Mouse (Mus musculus): ENCODE measurements around the gene Ppid. TPM values are rescaled to one million over a fixed set of nuclear protein-coding genes. Genes with fewer than 3 reads are reported as not detected.
"Not testable (repeated sequence)": the region's sequence is repeated elsewhere in the genome, so short reads cannot be mapped to it uniquely, and the experiment has no call there.

Ppid gene
- polyA plus RNA-seq, 1 experiment from 2014 or later = 36.6 TPM

GRCm38 (mm10) chr3:79569351-79569681 lies 21.8 kb upstream of the Ppid start:
- no peak for DNase-seq (ENCODE audit: low spot score)
- H3K4me1 ChIP-seq (ENCODE audit: insufficient read depth, low read depth, low read length) = no peaks in the 10 kb centered on the region
- no peak overlapping the region for H3K4me3 ChIP-seq (ENCODE audit: low read depth, low read length)
- ATAC-seq = no peak
- 77% methylated on average over 3 of the region's 3 CpGs for WGBS
- H3K4me2 ChIP-seq (replicated peaks; ENCODE audit: low read depth, low read length) = no peak overlapping the region
- no peak overlapping the region for H3K27ac ChIP-seq (ENCODE audit: low read length)
- H3K36me3 ChIP-seq (ENCODE audit: insufficient read depth, low read length) = no peaks in the 10 kb centered on the region
- H3K27me3 ChIP-seq (replicated peaks; ENCODE audit: insufficient read depth, low read length) = no peaks in the 10 kb centered on the region
- H3K9ac ChIP-seq (replicated peaks; ENCODE audit: low read depth) = no peak overlapping the region
- TF ChIP-seq EP300 (IDR thresholded peaks at IDR 0.05) (no peak), CTCF (IDR thresholded peaks at IDR 0.05) (no peak)
- no peaks in the 10 kb centered on the region for H3K9me3 ChIP-seq (ENCODE audit: low read length)

GRCm38 (mm10) chr3:79572399-79572798 lies 18.7 kb upstream of the Ppid start:
- no peak overlapping the region for H3K4me2 ChIP-seq (replicated peaks; ENCODE audit: low read depth, low read length)
- H3K4me1 ChIP-seq (ENCODE audit: insufficient read depth, low read depth, low read length) = no peaks in the 10 kb centered on the region
- DNase-seq (ENCODE audit: low spot score) (peak; percentile 52), ATAC-seq (no peak)
- H3K4me3 ChIP-seq (ENCODE audit: low read depth, low read length) = no peak overlapping the region
- H3K9me3 ChIP-seq (ENCODE audit: low read length) = no peaks in the 10 kb centered on the region
- no peak overlapping the region for H3K27ac ChIP-seq (ENCODE audit: low read length)
- no peaks in the 10 kb centered on the region for H3K27me3 ChIP-seq (replicated peaks; ENCODE audit: insufficient read depth, low read length)
- TF ChIP-seq CTCF (IDR thresholded peaks at IDR 0.05) = no peak
- no peak for TF ChIP-seq EP300 (IDR thresholded peaks at IDR 0.05)
- no peak overlapping the region for H3K9ac ChIP-seq (replicated peaks; ENCODE audit: low read depth)
- no peaks in the 10 kb centered on the region for H3K36me3 ChIP-seq (ENCODE audit: insufficient read depth, low read length)
- WGBS = 60% methylated on average over 3 of the region's 3 CpGs

- not testable (repeated sequence) for H3K9ac ChIP-seq (replicated peaks; ENCODE audit: low read depth); H3K36me3 ChIP-seq (ENCODE audit: insufficient read depth, low read length); DNase-seq (ENCODE audit: low spot score); H3K27me3 ChIP-seq (replicated peaks; ENCODE audit: insufficient read depth, low read length); H3K4me3 ChIP-seq (ENCODE audit: low read depth, low read length); H3K9me3 ChIP-seq (ENCODE audit: low read length); H3K4me2 ChIP-seq (replicated peaks; ENCODE audit: low read depth, low read length); H3K4me1 ChIP-seq (ENCODE audit: insufficient read depth, low read depth, low read length); H3K27ac ChIP-seq (ENCODE audit: low read length); ATAC-seq
- 88% methylated on average over 5 of the region's 5 CpGs for WGBS
Measured at GRCm38 (mm10) chr3:79573376-79573775, 17.8 kb upstream of the Ppid start.

- Histone ChIP-seq H3K27me3 (replicated peaks; ENCODE audit: insufficient read depth, low read length) (no peaks in the 10 kb centered on the region), H3K9me3 (ENCODE audit: low read length) (no peaks in the 10 kb centered on the region), H3K9ac (replicated peaks; ENCODE audit: low read depth) (no peak overlapping the region), H3K4me2 (replicated peaks; ENCODE audit: low read depth, low read length) (no peak overlapping the region), H3K36me3 (ENCODE audit: insufficient read depth, low read length) (no peaks in the 10 kb centered on the region), H3K27ac (ENCODE audit: low read length) (no peak overlapping the region), H3K4me1 (ENCODE audit: insufficient read depth, low read depth, low read length) (no peaks in the 10 kb centered on the region), H3K4me3 (ENCODE audit: low read depth, low read length) (no peak overlapping the region)
- WGBS = 81% methylated on average over 3 of the region's 3 CpGs
- no peak for TF ChIP-seq CTCF (IDR thresholded peaks at IDR 0.05)
- TF ChIP-seq EP300 (IDR thresholded peaks at IDR 0.05) = no peak
- DNase-seq (ENCODE audit: low spot score) (no peak), ATAC-seq (no peak)
Measured at GRCm38 (mm10) chr3:79574336-79574735, 16.8 kb upstream of the Ppid start.

GRCm38 (mm10) chr3:79575576-79576467 lies 15.3 kb upstream of the Ppid start:
- Histone ChIP-seq H3K27ac (ENCODE audit: low read length) (no peak overlapping the region), H3K4me1 (ENCODE audit: insufficient read depth, low read depth, low read length) (no peaks in the 10 kb centered on the region), H3K4me2 (replicated peaks; ENCODE audit: low read depth, low read length) (no peak overlapping the region), H3K9ac (replicated peaks; ENCODE audit: low read depth) (no peak overlapping the region), H3K36me3 (ENCODE audit: insufficient read depth, low read length) (no peaks in the 10 kb centered on the region), H3K9me3 (ENCODE audit: low read length) (no peaks in the 10 kb centered on the region), H3K4me3 (ENCODE audit: low read depth, low read length) (no peak overlapping the region), H3K27me3 (replicated peaks; ENCODE audit: insufficient read depth, low read length) (no peaks in the 10 kb centered on the region)
- TF ChIP-seq CTCF (IDR thresholded peaks at IDR 0.05) (no peak), EP300 (IDR thresholded peaks at IDR 0.05) (no peak)
- ATAC-seq (peak; percentile 77), DNase-seq (ENCODE audit: low spot score) (peak; percentile 57)
- 35% methylated on average over 10 of the region's 10 CpGs for WGBS

- no peaks in the 10 kb centered on the region for H3K27me3 ChIP-seq (replicated peaks; ENCODE audit: insufficient read depth, low read length)
- no peak for TF ChIP-seq EP300 (IDR thresholded peaks at IDR 0.05)
- TF ChIP-seq CTCF (IDR thresholded peaks at IDR 0.05) = no peak
- 0 out of 2 replicates have a peak, but pooled peaks have one; percentile 4 for ATAC-seq
- H3K36me3 ChIP-seq (ENCODE audit: insufficient read depth, low read length) = no peaks in the 10 kb centered on the region
- H3K4me1 ChIP-seq (ENCODE audit: insufficient read depth, low read depth, low read length) = no peaks in the 10 kb centered on the region
- no peak overlapping the region for H3K4me2 ChIP-seq (replicated peaks; ENCODE audit: low read depth, low read length)
- no peaks in the 10 kb centered on the region for H3K9me3 ChIP-seq (ENCODE audit: low read length)
- no peak overlapping the region for H3K9ac ChIP-seq (replicated peaks; ENCODE audit: low read depth)
- DNase-seq (ENCODE audit: low spot score) = no peak
- 10% methylated on average over 3 of the region's 3 CpGs for WGBS
- no peak overlapping the region for H3K4me3 ChIP-seq (ENCODE audit: low read depth, low read length)
- H3K27ac ChIP-seq (ENCODE audit: low read length) = no peak overlapping the region
Measured at GRCm38 (mm10) chr3:79576468-79576816, 14.7 kb upstream of the Ppid start.

Data from lung, postnatal 0 days (tissue).